Mouse (Mus musculus) splenic B cell, adult 2 months (primary cell): ENCODE measurements around the gene Gm20388.

Experiments used
- DNase-seq: peaks from one replicate; pipeline ENCODE4 v3.0.0-alpha.2; 2011; ENCODE audit warnings: low read depth, low spot score
- H3K27me3 ChIP-seq: 2 replicates; pipeline ENCODE4 v1.6.1; 2012; ENCODE audit warnings: mild to moderate bottlenecking, low read length, moderate library complexity, mixed read lengths; ENCODE audit not compliant: control insufficient read depth, poor library complexity, insufficient read depth, severe bottlenecking
- H3K36me3 ChIP-seq: 2 replicates; pipeline ENCODE4 v1.6.1; 2012; ENCODE audit warnings: mild to moderate bottlenecking, low read length, moderate library complexity, mixed read lengths; ENCODE audit not compliant: control insufficient read depth, poor library complexity, insufficient read depth, severe bottlenecking

Gm20388 gene

GRCm38 (mm10) chr8:121172567-121172966 is 1261.9 kb downstream of the Gm20388 start:
- no peak for DNase-seq
- H3K36me3 ChIP-seq, result no peaks in the 10 kb centered on the region
- no peaks in the 10 kb centered on the region for H3K27me3 ChIP-seq

- no peaks in the 10 kb centered on the region for H3K27me3 ChIP-seq
- no peaks in the 10 kb centered on the region for H3K36me3 ChIP-seq
- DNase-seq, result no peak
Measured at GRCm38 (mm10) chr8:121174178-121174577, 1263.5 kb downstream of the Gm20388 start.

GRCm38 (mm10) chr8:121174721-121175539 is 1264.3 kb downstream of the Gm20388 start:
- H3K36me3 ChIP-seq, result no peaks in the 10 kb centered on the region
- DNase-seq, result no peak
- no peaks in the 10 kb centered on the region for H3K27me3 ChIP-seq

GRCm38 (mm10) chr8:121175540-121176090 is 1265.0 kb downstream of the Gm20388 start:
- Histone ChIP-seq H3K27me3 (no peaks in the 10 kb centered on the region), H3K36me3 (no peaks in the 10 kb centered on the region)
- DNase-seq, result no peak

GRCm38 (mm10) chr8:121176291-121176690 is 1265.7 kb downstream of the Gm20388 start:
- DNase-seq, result no peak

GRCm38 (mm10) chr8:121180474-121181284 is 1270.0 kb downstream of the Gm20388 start:
- H3K27me3 ChIP-seq, result no peaks in the 10 kb centered on the region
- DNase-seq, result no peak
- H3K36me3 ChIP-seq, result no peaks in the 10 kb centered on the region

More at GRCm38 (mm10) chr8:121176291-121176690, 1265.7 kb downstream of the Gm20388 start:
- H3K36me3 ChIP-seq, result no peaks in the 10 kb centered on the region
- H3K27me3 ChIP-seq, result no peaks in the 10 kb centered on the region

- DNase-seq, result no peak
- H3K36me3 ChIP-seq, result no peaks in the 10 kb centered on the region
- no peaks in the 10 kb centered on the region for H3K27me3 ChIP-seq
Measured at GRCm38 (mm10) chr8:121181285-121181884, 1270.7 kb downstream of the Gm20388 start.

- no peak for DNase-seq
- Histone ChIP-seq H3K36me3 (no peaks in the 10 kb centered on the region), H3K27me3 (no peaks in the 10 kb centered on the region)
Measured at GRCm38 (mm10) chr8:121187491-121188364, 1277.1 kb downstream of the Gm20388 start.

- no peaks in the 10 kb centered on the region for H3K27me3 ChIP-seq
- no peak for DNase-seq
Measured at GRCm38 (mm10) chr8:121188994-121189393, 1278.4 kb downstream of the Gm20388 start.

GRCm38 (mm10) chr8:121192451-121192850 is 1281.8 kb downstream of the Gm20388 start:
- Histone ChIP-seq H3K36me3 (no peaks in the 10 kb centered on the region), H3K27me3 (no peaks in the 10 kb centered on the region)
- no peak for DNase-seq

More at GRCm38 (mm10) chr8:121188994-121189393, 1278.4 kb downstream of the Gm20388 start:
- H3K36me3 ChIP-seq, result no peaks in the 10 kb centered on the region

- Histone ChIP-seq H3K27me3 (no peaks in the 10 kb centered on the region), H3K36me3 (no peaks in the 10 kb centered on the region)
- no peak for DNase-seq
Measured at GRCm38 (mm10) chr8:121195970-121196369, 1285.3 kb downstream of the Gm20388 start.

- H3K27me3 ChIP-seq, result no peaks in the 10 kb centered on the region
- no peaks in the 10 kb centered on the region for H3K36me3 ChIP-seq
- DNase-seq, result no peak
Measured at GRCm38 (mm10) chr8:121196726-121197668, 1286.4 kb downstream of the Gm20388 start.

GRCm38 (mm10) chr8:121200069-121200468 is 1289.4 kb downstream of the Gm20388 start:
- no peak for DNase-seq
- Histone ChIP-seq H3K36me3 (no peaks in the 10 kb centered on the region), H3K27me3 (no peaks in the 10 kb centered on the region)
